Mouse (Mus musculus) spleen, adult 18-20 months (tissue): ENCODE data around the gene N4bp3.
"Not testable (repeated sequence)": the region's sequence is repeated elsewhere in the genome, so short reads cannot be mapped to it uniquely, and the experiment has no call there.

Source experiments
- DNase-seq, 2 experiments: peaks; one replicate each; pipeline ENCODE4 v3.0.0; 2022; ENCODE audit warnings: mixed read lengths in 2 of 2

N4bp3 gene

GRCm38 (mm10) chr11:51627425-51627824 is 23.2 kb downstream of the N4bp3 start:
- DNase-seq, result no peak

- DNase-seq, result no peak
Observed at GRCm38 (mm10) chr11:51625187-51625820, 25.3 kb downstream of the N4bp3 start.

GRCm38 (mm10) chr11:51622971-51623491 is 27.6 kb downstream of the N4bp3 start:
- DNase-seq, result no peak

GRCm38 (mm10) chr11:51621776-51622175 is 28.9 kb downstream of the N4bp3 start:
- DNase-seq, result no peak

- no peak for DNase-seq
Observed at GRCm38 (mm10) chr11:51620084-51620483, 30.6 kb downstream of the N4bp3 start.

GRCm38 (mm10) chr11:51619409-51620060 is 31.1 kb downstream of the N4bp3 start, which contains the start of gene Nhp2:
Gene Nhp2 (plus strand): TSS chr11:51619735.
- DNase-seq, result peak; percentile 74 to 86

GRCm38 (mm10) chr11:51618894-51619408 is 31.7 kb downstream of the N4bp3 start:
- no peak for DNase-seq

- peak in 1 of 2 experiments; percentile 67 for DNase-seq
Observed at GRCm38 (mm10) chr11:51617693-51618092, 32.9 kb downstream of the N4bp3 start.

- not testable (repeated sequence) for DNase-seq
Observed at GRCm38 (mm10) chr11:51616113-51616512, 34.5 kb downstream of the N4bp3 start.

GRCm38 (mm10) chr11:51615601-51616000 is 35.0 kb downstream of the N4bp3 start:
- peak; percentile 56 to 63 for DNase-seq

- DNase-seq, result no peak
Observed at GRCm38 (mm10) chr11:51615129-51615528, 35.5 kb downstream of the N4bp3 start.

- no peak for DNase-seq
Observed at GRCm38 (mm10) chr11:51614256-51614655, 36.4 kb downstream of the N4bp3 start.

- not testable (repeated sequence) for DNase-seq
Observed at GRCm38 (mm10) chr11:51609940-51610339, 40.7 kb downstream of the N4bp3 start.

- DNase-seq, result no peak
Observed at GRCm38 (mm10) chr11:51609266-51609909, 41.3 kb downstream of the N4bp3 start.

- no peak for DNase-seq
Observed at GRCm38 (mm10) chr11:51607096-51607738, 43.4 kb downstream of the N4bp3 start.

GRCm38 (mm10) chr11:51606447-51607095 is 44.1 kb downstream of the N4bp3 start, which contains the start of gene Hnrnpab:
Gene Hnrnpab (minus strand): TSS chr11:51606847.
- peak; percentile 92 to 93 for DNase-seq

GRCm38 (mm10) chr11:51605602-51606446 is 44.8 kb downstream of the N4bp3 start:
- DNase-seq, result peak; percentile 80 to 81

- DNase-seq, result no peak
Observed at GRCm38 (mm10) chr11:51602253-51602652, 48.4 kb downstream of the N4bp3 start.

GRCm38 (mm10) chr11:51597553-51597952 is 53.1 kb downstream of the N4bp3 start:
- no peak for DNase-seq

- DNase-seq, result no peak
Observed at GRCm38 (mm10) chr11:51595459-51596083, 55.1 kb downstream of the N4bp3 start.
